ENCODE assay signal across 8 mouse cellular contexts in the genomic region with DNA sequence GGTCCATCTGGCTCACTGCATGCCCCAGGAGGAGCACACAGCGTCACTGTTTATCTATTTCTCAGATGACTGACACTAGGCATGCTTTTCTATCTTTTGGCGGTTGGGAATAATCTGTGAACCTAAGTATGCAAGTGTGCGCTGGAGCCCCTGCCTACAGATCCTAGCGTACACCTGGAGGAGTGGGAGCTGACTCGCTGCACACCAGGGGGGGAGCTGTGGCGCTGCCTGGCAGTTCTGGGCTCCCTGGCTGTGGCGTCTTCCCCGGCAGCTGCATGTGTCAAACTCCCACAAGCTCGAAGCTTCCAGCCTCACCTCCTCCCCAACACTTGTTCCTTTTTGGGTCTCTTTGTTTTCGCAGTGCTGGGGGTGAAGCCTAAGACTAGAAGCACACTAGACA. TPM values are rescaled to one million over a fixed set of nuclear protein-coding genes. Genes with fewer than 3 reads are reported as not detected.
DNase-seq lines count a peak whose midpoint lies in the region; ATAC-seq and TF ChIP-seq lines count a peak whose summit lies in the region.

No protein-coding gene starts in this region.

- no peaks in the 10 kb centered on the region for H3K27me3 ChIP-seq in lung, embryonic 15.5 days

- peaks cover 41% of the 10 kb centered on the region for H3K4me1 ChIP-seq in lung, embryonic 15.5 days
- no peaks in the 10 kb centered on the region for H3K4me1 ChIP-seq in lung, adult 2 months (ENCODE audit: control insufficient read depth, insufficient read depth, low read length)

- no peak overlapping the region for H3K27ac ChIP-seq in lung, embryonic 15.5 days

- H3K36me3 ChIP-seq in lung, embryonic 15.5 days: no peaks in the 10 kb centered on the region

- no peaks in the 10 kb centered on the region for H3K9me3 ChIP-seq in lung, embryonic 15.5 days

- H3K4me2 ChIP-seq in lung, embryonic 15.5 days: no peak overlapping the region

- ATAC-seq in lung, embryonic 15.5 days (ENCODE audit: borderline replicate concordance, extremely low read depth, low FRiP score, low TSS enrichment): no peak
- ATAC-seq in CD4-positive, CD25-positive, alpha-beta regulatory T cell, adult 4 months: no peak

- no peak overlapping the region for H3K4me3 ChIP-seq in lung, embryonic 15.5 days
- no peak overlapping the region for H3K4me3 ChIP-seq in lung, adult 2 months (replicated peaks; ENCODE audit: extremely low read depth, low read depth, low read length)

- DNase-seq in cerebellum, adult 9-10 months: peak; percentile 62
- DNase-seq in cerebellum, adult 11 months: no peak
- DNase-seq in lung, adult 2 months: no peak
- peak; percentile 46 to 58 for DNase-seq in layer of hippocampus, postnatal 14 days (ENCODE audit: low spot score in 2 of 2)
- peak; percentile 87 for DNase-seq in right cerebral cortex, postnatal 25 days
- no peak for DNase-seq in adrenal gland, adult 2 months

- TF ChIP-seq POLR2A in lung, adult 2 months (IDR thresholded peaks at IDR 0.05; ENCODE audit: borderline replicate concordance, extremely low read depth, low read depth, low read length): no peak

- no peak for TF ChIP-seq CTCF in lung, adult 2 months (IDR thresholded peaks at IDR 0.05; ENCODE audit: insufficient read depth, low read length)

- H3K9ac ChIP-seq in lung, embryonic 15.5 days: 0 out of 2 replicates have a peak overlapping the region, but pooled peaks have one; percentile 6

- WGBS in lung, embryonic 15.5 days: 29% methylated on average over 10 of the region's 10 CpGs
- WGBS in lung, adult 2 months: 57% methylated on average over 10 of the region's 10 CpGs

RNA-seq across cellular contexts. Expression of a gene that starts 21.5 kb away (rescaled TPM):
- polyA plus RNA-seq in lung, embryonic 15.5 days (2015; fragmentation: Nextera tagmentation; extraction: Ambion mirVana): 14.2 and 17.6 TPM in 2 replicates
- polyA plus RNA-seq in lung, adult 2 months (2012; rRNA removed): 18.7 and 20.4 TPM in 2 replicates
- total RNA-seq in layer of hippocampus, postnatal 14 days (2021): 100 to 1,000 TPM; 128 to 135 TPM
- 10 to 100 TPM; 20.6 to 25.0 TPM for total RNA-seq in adrenal gland, adult 2 months (2021)
- polyA plus RNA-seq in adrenal gland, adult 2 months (2012; rRNA removed): 48.5 and 50.5 TPM in 2 replicates
- polyA plus RNA-seq in CD4-positive, CD25-positive, alpha-beta regulatory T cell, adult 4 months (2017; shearing (Covaris generic)): 1 to 10 TPM; 7.6 to 9.3 TPM

RNA-seq across cellular contexts. Expression of a gene that starts 44.6 kb away (rescaled TPM):
- 0.46 and 0.70 TPM in 2 replicates for polyA plus RNA-seq in lung, embryonic 15.5 days (2015; fragmentation: Nextera tagmentation; extraction: Ambion mirVana)
- 0.51 and 1.3 TPM in 2 replicates for polyA plus RNA-seq in lung, adult 2 months (2012; rRNA removed)
- total RNA-seq in layer of hippocampus, postnatal 14 days (2021): under 1 TPM; 0.21 to 0.30 TPM
- total RNA-seq in adrenal gland, adult 2 months (2021): under 1 TPM; 0.14 to 0.35 TPM
- 0.38 and 0.44 TPM in 2 replicates for polyA plus RNA-seq in adrenal gland, adult 2 months (2012; rRNA removed)
- under 1 TPM in 1 of 2 experiments, not detected in 1; 0.28 TPM for polyA plus RNA-seq in CD4-positive, CD25-positive, alpha-beta regulatory T cell, adult 4 months (2017; shearing (Covaris generic))

RNA-seq across cellular contexts. Expression of a gene that starts 58.9 kb away (rescaled TPM):
- 26.2 and 27.1 TPM in 2 replicates for polyA plus RNA-seq in lung, embryonic 15.5 days (2015; fragmentation: Nextera tagmentation; extraction: Ambion mirVana)
- 51.3 and 57.2 TPM in 2 replicates for polyA plus RNA-seq in lung, adult 2 months (2012; rRNA removed)
- 10 to 100 TPM; 44.7 to 45.5 TPM for total RNA-seq in layer of hippocampus, postnatal 14 days (2021)
- total RNA-seq in adrenal gland, adult 2 months (2021): 10 to 100 TPM; 21.7 to 25.8 TPM
- polyA plus RNA-seq in adrenal gland, adult 2 months (2012; rRNA removed): 119 and 121 TPM in 2 replicates
- 10 to 100 TPM in 1 of 2 experiments, 1 to 10 TPM in 1; 7.2 to 20.1 TPM for polyA plus RNA-seq in CD4-positive, CD25-positive, alpha-beta regulatory T cell, adult 4 months (2017; shearing (Covaris generic))

Comparison
In these comparisons a context has a peak if more than half of its experiments do, and no peak if none do; other contexts are left out.
1. DNase-seq: peak in cerebellum, adult 9-10 months (single experiment), layer of hippocampus, postnatal 14 days (2 of 2) and right cerebral cortex, postnatal 25 days (single experiment); none in cerebellum, adult 11 months (single experiment), lung, adult 2 months (single experiment) and adrenal gland, adult 2 months (single experiment).